Comparison of ENCODE assay signal across 22 mouse cellular contexts in the genomic region with DNA sequence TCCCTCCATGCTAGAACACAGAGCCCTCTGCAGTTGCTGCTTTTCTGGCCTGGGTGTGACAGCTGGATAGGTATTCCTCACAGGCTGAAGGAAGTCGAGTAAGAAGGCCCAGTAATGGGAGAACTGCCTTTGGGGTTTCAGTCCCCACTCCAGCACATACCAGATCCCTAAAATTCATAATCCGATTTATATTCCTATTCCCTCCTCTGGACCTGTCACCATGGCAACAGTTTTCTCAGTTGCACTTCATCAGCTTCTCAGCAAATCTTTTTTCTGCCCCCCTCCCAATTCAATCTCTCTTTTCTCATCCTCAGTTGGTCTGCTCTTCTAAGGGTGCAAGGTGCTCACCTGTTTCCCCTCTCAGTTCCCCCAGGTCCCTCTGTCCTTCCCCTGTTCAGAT. TPM values are rescaled to one million over a fixed set of nuclear protein-coding genes. Genes with fewer than 3 reads are reported as not detected.
"Had no signal": no experiment of that assay in that cellular context is flagged by ENCODE, and none has a peak within 500 bp of the region (broad histone marks: within the 10 kb centered on the region; RNA-seq: fewer than 3 reads in every experiment).

No protein-coding gene starts in this region.

- H3K4me2 ChIP-seq: kidney, embryonic 15.5 days; limb, embryonic 15.5 days; liver, embryonic 12.5 days; lung, embryonic 14.5 days; midbrain, embryonic 12.5 days had no signal

- H3K4me3 ChIP-seq: kidney, embryonic 15.5 days; limb, embryonic 15.5 days; liver, embryonic 12.5 days; midbrain, embryonic 12.5 days had no signal

- H3K36me3 ChIP-seq: kidney, embryonic 15.5 days; limb, embryonic 15.5 days; liver, embryonic 12.5 days; midbrain, embryonic 12.5 days had no signal

- H3K4me1 ChIP-seq: kidney, embryonic 15.5 days; limb, embryonic 15.5 days; liver, embryonic 12.5 days had no signal

- H3K27me3 ChIP-seq: kidney, embryonic 15.5 days; limb, embryonic 15.5 days had no signal

- H3K9me3 ChIP-seq: kidney, embryonic 15.5 days; limb, embryonic 15.5 days; liver, embryonic 12.5 days; midbrain, embryonic 12.5 days had no signal

- H3K27ac ChIP-seq: kidney, embryonic 15.5 days; limb, embryonic 15.5 days; liver, embryonic 12.5 days; midbrain, embryonic 12.5 days had no signal

- DNase-seq: layer of hippocampus, postnatal 36 days; lung, embryonic 14.5 days; lung, postnatal 10 days; lung, postnatal 4 days; right cerebral cortex, postnatal 4 days; spleen, adult 18-20 months; thymus, adult 18-20 months; thymus, postnatal 25 days had no signal

- ATAC-seq: liver, embryonic 12.5 days had no signal

- H3K9ac ChIP-seq: kidney, embryonic 15.5 days; limb, embryonic 15.5 days; liver, embryonic 12.5 days; lung, embryonic 14.5 days; midbrain, embryonic 12.5 days had no signal

RNA-seq across cellular contexts. Expression of a gene that starts 14.0 kb away (rescaled TPM):
- total RNA-seq: layer of hippocampus, postnatal 36 days; left cerebral cortex, adult 8-10 months; left cerebral cortex, postnatal 25 days; megakaryocyte, adult 5-6 weeks; neutrophil, adult 5-6 weeks had no signal
- polyA plus RNA-seq: large intestine, adult 2 months; liver, embryonic 12.5 days; liver, embryonic 16.5 days; midbrain, embryonic 12.5 days had no signal

RNA-seq across cellular contexts. Expression of a gene that starts 27.9 kb away (rescaled TPM):
- total RNA-seq: layer of hippocampus, postnatal 36 days; left cerebral cortex, adult 8-10 months; left cerebral cortex, postnatal 25 days; megakaryocyte, adult 5-6 weeks; neutrophil, adult 5-6 weeks had no signal
- polyA plus RNA-seq: kidney, adult 2 months; kidney, embryonic 15.5 days; large intestine, adult 2 months; limb, embryonic 11.5 days; limb, embryonic 15.5 days; liver, embryonic 12.5 days; liver, embryonic 16.5 days; lung, embryonic 14.5 days; midbrain, embryonic 12.5 days; neural tube, embryonic 11.5 days; stomach, embryonic 14.5 days had no signal
